Mouse (Mus musculus) intestine, postnatal 0 days (tissue): ENCODE results near the gene Pced1a. TPM values are rescaled to one million over a fixed set of nuclear protein-coding genes. Genes with fewer than 3 reads are reported as not detected.
"Not testable (repeated sequence)": the region's sequence is repeated elsewhere in the genome, so short reads cannot be mapped to it uniquely, and the experiment has no call there.

ENCODE experiments used
- ATAC-seq: fragments of 200-750 bp; cut with Nextera tagmentation; 2 replicates; pipeline ENCODE4 v1.8.0; 2017; ENCODE audit warnings: mild to moderate bottlenecking, moderate TSS enrichment, moderate library complexity
- H3K27ac ChIP-seq: fragments of 300-500 bp; sonication (generic); 2 replicates; pipeline ENCODE4 v1.5.1; 2014; ENCODE audit warnings: mild to moderate bottlenecking, low read depth, low read length, moderate library complexity
- H3K27me3 ChIP-seq: fragments of 300-500 bp; sonication (generic); replicated peaks from 2 replicates; pipeline ENCODE4 v1.6.1; 2014; ENCODE audit warnings: low read length, mixed read lengths; ENCODE audit not compliant: control insufficient read depth, insufficient read depth
- H3K36me3 ChIP-seq: fragments of 300-500 bp; sonication (generic); 2 replicates; pipeline ENCODE4 v1.6.1; 2014; ENCODE audit warnings: mild to moderate bottlenecking, moderate library complexity; ENCODE audit not compliant: control insufficient read depth, insufficient read depth
- H3K4me1 ChIP-seq: fragments of 300-500 bp; sonication (generic); replicated peaks from 2 replicates; pipeline ENCODE4 v1.6.1; 2014; ENCODE audit warnings: antibody characterized with exemption, low read length, mixed read lengths; ENCODE audit not compliant: control insufficient read depth, insufficient read depth
- H3K4me2 ChIP-seq: fragments of 300-500 bp; sonication (generic); replicated peaks from 2 replicates; pipeline ENCODE4 v1.6.1; 2014; ENCODE audit warnings: low read depth, mild to moderate bottlenecking, moderate library complexity
- H3K4me3 ChIP-seq: fragments of 300-500 bp; sonication (generic); 2 replicates; pipeline ENCODE4 v1.5.1; 2014; ENCODE audit warnings: low read depth, low read length
- H3K9ac ChIP-seq: fragments of 300-500 bp; sonication (generic); 2 replicates; pipeline ENCODE4 v1.6.1; 2014; ENCODE audit warnings: mild to moderate bottlenecking, low read depth, low read length
- H3K9me3 ChIP-seq: fragments of 300-500 bp; sonication (generic); 2 replicates; pipeline ENCODE4 v1.6.1; 2016; ENCODE audit warnings: mixed run types; ENCODE audit not compliant: control insufficient read depth
- CTCF ChIP-seq: sonication (generic); IDR thresholded peaks from 2 replicates; pipeline ENCODE4 v1.5.1; 2016; ENCODE audit warnings: low read depth, mild to moderate bottlenecking, control low read depth, antibody characterized with exemption, moderate library complexity
- WGBS: fragments of 180-500 bp; shearing (Covaris S2); extraction: QIAGEN DNeasy Blood & Tissue Kit; methylation state at CpG from one replicate; pipeline ENCODE4 v1.1.7; 2014; 5-methylcytosine and 5-hydroxymethylcytosine counted together
- polyA plus RNA-seq: library from polyadenylated mRNA; unstranded; fragments of >200 nt; fragmentation: Nextera tagmentation; extraction: Ambion mirVana; gene quantifications from 2 replicates; pipeline ENCODE4 v1.2.1, GENCODE M21; 2015

Pced1a gene
- polyA plus RNA-seq, 1 experiment from 2014 or later: 6.1 TPM

GRCm38 (mm10) chr2:130386212-130386611 is 38.3 kb downstream of the Pced1a start:
- H3K4me1 ChIP-seq: no peaks in the 10 kb centered on the region
- H3K4me3 ChIP-seq: no peak overlapping the region
- no peaks in the 10 kb centered on the region for H3K36me3 ChIP-seq
- H3K4me2 ChIP-seq: no peak overlapping the region
- 52% methylated on average over 1 of the region's 1 CpGs for WGBS
- no peaks in the 10 kb centered on the region for H3K27me3 ChIP-seq
- ATAC-seq: no peak
- H3K9me3 ChIP-seq: no peaks in the 10 kb centered on the region
- no peak for TF ChIP-seq CTCF
- no peak overlapping the region for H3K27ac ChIP-seq
- no peak overlapping the region for H3K9ac ChIP-seq

GRCm38 (mm10) chr2:130383895-130384294 is 40.6 kb downstream of the Pced1a start:
- H3K36me3 ChIP-seq: no peaks in the 10 kb centered on the region
- H3K9ac ChIP-seq: no peak overlapping the region
- no peak for ATAC-seq
- WGBS: 58% methylated on average over 6 of the region's 6 CpGs
- no peak for TF ChIP-seq CTCF
- no peak overlapping the region for H3K4me3 ChIP-seq
- no peak overlapping the region for H3K4me2 ChIP-seq
- H3K27ac ChIP-seq: no peak overlapping the region
- no peaks in the 10 kb centered on the region for H3K27me3 ChIP-seq
- H3K4me1 ChIP-seq: no peaks in the 10 kb centered on the region
- no peaks in the 10 kb centered on the region for H3K9me3 ChIP-seq

GRCm38 (mm10) chr2:130383205-130383604 is 41.3 kb downstream of the Pced1a start:
- WGBS: 55% methylated on average over 3 of the region's 3 CpGs
- no peak overlapping the region for H3K4me2 ChIP-seq
- no peak overlapping the region for H3K9ac ChIP-seq
- H3K36me3 ChIP-seq: no peaks in the 10 kb centered on the region
- no peaks in the 10 kb centered on the region for H3K4me1 ChIP-seq
- no peak for ATAC-seq
- no peak overlapping the region for H3K4me3 ChIP-seq
- H3K9me3 ChIP-seq: no peaks in the 10 kb centered on the region
- H3K27ac ChIP-seq: no peak overlapping the region
- H3K27me3 ChIP-seq: no peaks in the 10 kb centered on the region
- TF ChIP-seq CTCF: no peak

GRCm38 (mm10) chr2:130374951-130375350 is 49.5 kb downstream of the Pced1a start:
- H3K4me1 ChIP-seq: no peaks in the 10 kb centered on the region
- no peaks in the 10 kb centered on the region for H3K9me3 ChIP-seq
- H3K4me2 ChIP-seq: no peak overlapping the region
- no peaks in the 10 kb centered on the region for H3K27me3 ChIP-seq
- WGBS: 80% methylated on average over 4 of the region's 4 CpGs
- no peak for TF ChIP-seq CTCF
- no peaks in the 10 kb centered on the region for H3K36me3 ChIP-seq
- no peak overlapping the region for H3K4me3 ChIP-seq
- no peak for ATAC-seq
- H3K9ac ChIP-seq: no peak overlapping the region
- H3K27ac ChIP-seq: no peak overlapping the region

GRCm38 (mm10) chr2:130373026-130373425 is 51.5 kb downstream of the Pced1a start:
- not testable (repeated sequence) for H3K27me3 ChIP-seq, H3K27ac ChIP-seq, H3K4me3 ChIP-seq, H3K4me1 ChIP-seq, H3K9me3 ChIP-seq, ATAC-seq, H3K9ac ChIP-seq, H3K4me2 ChIP-seq, H3K36me3 ChIP-seq
- WGBS: 15% methylated on average over 1 of the region's 1 CpGs

DNA sequence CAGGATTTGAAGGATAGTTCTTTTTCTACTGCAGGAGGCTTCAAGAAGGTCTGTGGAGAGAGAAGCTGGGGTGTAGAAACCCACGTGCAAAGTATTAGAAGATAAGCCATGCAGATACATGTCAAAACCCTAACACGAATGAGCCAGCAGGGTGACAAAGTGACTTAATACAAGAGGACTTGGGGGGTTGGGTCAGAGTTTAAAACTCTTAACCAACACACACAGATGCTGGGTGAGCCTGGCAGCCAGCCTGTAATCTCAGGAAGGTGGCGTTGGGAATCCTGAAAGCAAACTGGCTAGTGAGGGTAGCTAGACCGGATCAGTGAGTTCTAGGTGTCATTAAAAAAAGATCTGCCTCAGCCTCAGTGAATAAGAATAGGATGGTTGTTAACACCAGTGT is 57.1 kb downstream of the Pced1a start:
- H3K27ac ChIP-seq: no peak overlapping the region
- H3K9ac ChIP-seq: no peak overlapping the region
- H3K9me3 ChIP-seq: no peaks in the 10 kb centered on the region
- WGBS: 53% methylated on average over 4 of the region's 4 CpGs
- no peaks in the 10 kb centered on the region for H3K4me1 ChIP-seq
- TF ChIP-seq CTCF: no peak
- peaks cover 3% of the 10 kb centered on the region; the same call in 1 of the 2 replicates for H3K27me3 ChIP-seq
- H3K4me2 ChIP-seq: no peak overlapping the region
- no peak for ATAC-seq
- H3K36me3 ChIP-seq: no peaks in the 10 kb centered on the region
- no peak overlapping the region for H3K4me3 ChIP-seq

Other genes starting within 250 kb of the Pced1a start
- 232 and 234 TPM in 2 replicates for gene Snrpb, start 245.3 kb downstream of the Pced1a start, polyA plus RNA-seq
- not detected in 2 replicates for gene Tmc2, start 229.5 kb downstream of the Pced1a start, polyA plus RNA-seq
- gene Nop56, start 150.3 kb downstream of the Pced1a start, polyA plus RNA-seq: 66.5 and 75.1 TPM in 2 replicates
- 142 and 148 TPM in 2 replicates for gene Idh3b, start 140.2 kb downstream of the Pced1a start, polyA plus RNA-seq
- 0.85 and 0.86 TPM in 2 replicates for gene Ebf4, start 129.5 kb downstream of the Pced1a start, polyA plus RNA-seq
- gene Cpxm1, start 27.1 kb downstream of the Pced1a start, polyA plus RNA-seq: 5.2 and 7.8 TPM in 2 replicates
- not detected in 2 replicates for gene Gm28372, start 19.5 kb downstream of the Pced1a start, polyA plus RNA-seq
- gene 1700020A23Rik, start 19.4 kb downstream of the Pced1a start, polyA plus RNA-seq: not detected in 2 replicates
- not detected in 2 replicates for gene Tmem239, start 18.2 kb downstream of the Pced1a start, polyA plus RNA-seq
- 35.2 and 39.6 TPM in 2 replicates for gene Vps16, start 362 bp downstream of the Pced1a start, polyA plus RNA-seq
- gene Ptpra, start 25.6 kb upstream of the Pced1a start, polyA plus RNA-seq: 27.4 and 28.2 TPM in 2 replicates
- gene Mrps26, start 139.0 kb upstream of the Pced1a start, polyA plus RNA-seq: 68.0 and 70.6 TPM in 2 replicates
- not detected in 2 replicates for gene Oxt, start 151.5 kb upstream of the Pced1a start, polyA plus RNA-seq
- gene Avp, start 157.9 kb upstream of the Pced1a start, polyA plus RNA-seq: not detected in 2 replicates
- gene Fastkd5, start 205.3 kb upstream of the Pced1a start, polyA plus RNA-seq: 6.4 and 6.8 TPM in 2 replicates
- 4.2 and 4.5 TPM in 2 replicates for gene Ubox5, start 205.3 kb upstream of the Pced1a start, polyA plus RNA-seq
- 9.7 and 11.4 TPM in 2 replicates for gene Lzts3, start 218.1 kb upstream of the Pced1a start, polyA plus RNA-seq
- gene Ddrgk1, start 240.0 kb upstream of the Pced1a start, polyA plus RNA-seq: 118 and 120 TPM in 2 replicates
- gene Itpa, start 242.9 kb upstream of the Pced1a start, polyA plus RNA-seq: 59.1 and 60.8 TPM in 2 replicates